Mouse (Mus musculus): Measurements from ENCODE around the gene Kif12.

GRCm38 (mm10) chr4:63186281-63186870 is 14.4 kb upstream of the Kif12 start:
- TF ChIP-seq CTCF (IDR thresholded peaks at IDR 0.05) (no peak), POLR2A (IDR thresholded peaks at IDR 0.05; ENCODE audit: insufficient read depth, low read depth, low read length) (no peak), EP300 (IDR thresholded peaks at IDR 0.05; ENCODE audit: insufficient read depth, low read depth, low read length) (no peak)
